Comparison of ENCODE assay signal across 8 mouse cellular contexts in genomic region chr9:111918275-111918940, GRCm38 (mm10).
DNase-seq lines count a peak whose midpoint lies in the region; ATAC-seq lines count a peak whose summit lies in the region.

No protein-coding gene starts in this region.

- H3K9ac ChIP-seq in forebrain, embryonic 14.5 days (ENCODE audit: low read length): no peak overlapping the region
- H3K9ac ChIP-seq in hindbrain, embryonic 14.5 days: no peak overlapping the region

- no peaks in the 10 kb centered on the region for H3K4me1 ChIP-seq in forebrain, embryonic 14.5 days (ENCODE audit: control insufficient read depth, insufficient read depth, low read length)
- 0 out of 2 replicates have a peak, but pooled peaks cover 4% of the 10 kb centered on the region for H3K4me1 ChIP-seq in hindbrain, embryonic 14.5 days (replicated peaks; ENCODE audit: control insufficient read depth, insufficient read depth, low read length)

- peak; percentile 91 for ATAC-seq in forebrain, embryonic 14.5 days
- no peak; the same call in 1 of the 2 replicates for ATAC-seq in hindbrain, embryonic 14.5 days (ENCODE audit: low FRiP score)
- ATAC-seq in monocyte, adult 5-6 weeks (replicated peaks; ENCODE audit: insufficient number of reproducible peaks, low FRiP score, low TSS enrichment, poor library complexity, severe bottlenecking): no peak

- peak; percentile 43 for DNase-seq in WW6 (ENCODE audit: low read depth, low spot score)
- peak; percentile 52 for DNase-seq in cerebellum, adult 11 months
- DNase-seq in forebrain, embryonic 14.5 days (ENCODE audit: low spot score): peak; percentile 87
- peak; percentile 89 for DNase-seq in hindbrain, embryonic 14.5 days (ENCODE audit: low spot score)
- DNase-seq in layer of hippocampus, postnatal 10 days (ENCODE audit: low spot score in 2 of 2): peak; percentile 77 to 85
- peak; percentile 67 for DNase-seq in lung, postnatal 36 days
- DNase-seq in right cerebral cortex, postnatal 10 days (ENCODE audit: low spot score in 2 of 2): peak; percentile 86 to 90

- H3K4me2 ChIP-seq in forebrain, embryonic 14.5 days (ENCODE audit: low read length): no peak overlapping the region
- no peak overlapping the region for H3K4me2 ChIP-seq in hindbrain, embryonic 14.5 days (replicated peaks)

- no peaks in the 10 kb centered on the region for H3K36me3 ChIP-seq in forebrain, embryonic 14.5 days (ENCODE audit: control insufficient read depth, insufficient read depth, low read length)
- no peaks in the 10 kb centered on the region for H3K36me3 ChIP-seq in hindbrain, embryonic 14.5 days (replicated peaks; ENCODE audit: control insufficient read depth, insufficient read depth)

- H3K9me3 ChIP-seq in forebrain, embryonic 14.5 days (replicated peaks; ENCODE audit: control insufficient read depth, low read length): no peaks in the 10 kb centered on the region
- no peaks in the 10 kb centered on the region for H3K9me3 ChIP-seq in hindbrain, embryonic 14.5 days (ENCODE audit: control insufficient read depth, low read length)

- 20% methylated on average over 16 of the region's 16 CpGs for WGBS in forebrain, embryonic 14.5 days
- WGBS in hindbrain, embryonic 14.5 days: 21% methylated on average over 16 of the region's 16 CpGs

- no peak overlapping the region for H3K4me3 ChIP-seq in forebrain, embryonic 14.5 days (ENCODE audit: low read depth, low read length)
- no peak overlapping the region for H3K4me3 ChIP-seq in hindbrain, embryonic 14.5 days (replicated peaks; ENCODE audit: low read length)

- H3K27ac ChIP-seq in forebrain, embryonic 14.5 days (ENCODE audit: low read depth, low read length): no peak overlapping the region
- no peak overlapping the region for H3K27ac ChIP-seq in hindbrain, embryonic 14.5 days

- no peaks in the 10 kb centered on the region for H3K27me3 ChIP-seq in forebrain, embryonic 14.5 days (replicated peaks; ENCODE audit: control insufficient read depth, insufficient read depth, low read length)
- H3K27me3 ChIP-seq in hindbrain, embryonic 14.5 days (ENCODE audit: control insufficient read depth, insufficient read depth, low read length): no peaks in the 10 kb centered on the region
